Mouse (Mus musculus) c-Kit-positive CD71-positive TER-119-negative erythroid progenitor cells, embryonic 14.5 days (primary cell): ENCODE data around the gene Scml4.

ENCODE experiments used
- DNase-seq: peaks from one replicate; pipeline ENCODE4 v3.0.0-alpha.2; 2013; ENCODE audit warnings: low read depth

Gene Scml4

GRCm38 (mm10) chr10:42862102-42862740, 2.1 kb downstream of the Scml4 start:
- no peak for DNase-seq

- DNase-seq = no peak
Measured at GRCm38 (mm10) chr10:42862806-42863205, 2.6 kb downstream of the Scml4 start.

- no peak for DNase-seq
Measured at GRCm38 (mm10) chr10:42863621-42864391, 3.6 kb downstream of the Scml4 start.

- no peak for DNase-seq
Measured at GRCm38 (mm10) chr10:42864696-42865095, 4.5 kb downstream of the Scml4 start.

- DNase-seq = no peak
Measured at GRCm38 (mm10) chr10:42868416-42868815, 8.2 kb downstream of the Scml4 start.

GRCm38 (mm10) chr10:42869467-42869866, 9.3 kb downstream of the Scml4 start:
- no peak for DNase-seq

- DNase-seq = no peak
Measured at GRCm38 (mm10) chr10:42872269-42873010, 12.3 kb downstream of the Scml4 start.

- DNase-seq = no peak
Measured at GRCm38 (mm10) chr10:42873077-42873595, 13.0 kb downstream of the Scml4 start.

GRCm38 (mm10) chr10:42876172-42876571, 16.0 kb downstream of the Scml4 start:
- DNase-seq = no peak

- no peak for DNase-seq
Measured at GRCm38 (mm10) chr10:42879269-42879681, 19.1 kb downstream of the Scml4 start.

GRCm38 (mm10) chr10:42879682-42880081, 19.5 kb downstream of the Scml4 start:
- DNase-seq = no peak

GRCm38 (mm10) chr10:42887040-42887439, 26.9 kb downstream of the Scml4 start:
- no peak for DNase-seq

- no peak for DNase-seq
Measured at GRCm38 (mm10) chr10:42888241-42888640, 28.1 kb downstream of the Scml4 start.

- DNase-seq = no peak
Measured at GRCm38 (mm10) chr10:42890365-42890764, 30.2 kb downstream of the Scml4 start.

GRCm38 (mm10) chr10:42892250-42892649, 32.1 kb downstream of the Scml4 start:
- DNase-seq = no peak

GRCm38 (mm10) chr10:42892987-42893386, 32.8 kb downstream of the Scml4 start:
- no peak for DNase-seq

- DNase-seq = no peak
Measured at GRCm38 (mm10) chr10:42893857-42894256, 33.7 kb downstream of the Scml4 start.

GRCm38 (mm10) chr10:42894263-42894662, 34.1 kb downstream of the Scml4 start:
- DNase-seq = no peak

GRCm38 (mm10) chr10:42894696-42895095, 34.5 kb downstream of the Scml4 start:
- no peak for DNase-seq

- no peak for DNase-seq
Measured at GRCm38 (mm10) chr10:42896621-42897020, 36.5 kb downstream of the Scml4 start.

GRCm38 (mm10) chr10:42897166-42897565, 37.0 kb downstream of the Scml4 start:
- no peak for DNase-seq

GRCm38 (mm10) chr10:42897632-42898031, 37.5 kb downstream of the Scml4 start:
- no peak for DNase-seq

- DNase-seq = no peak
Measured at GRCm38 (mm10) chr10:42901361-42901760, 41.2 kb downstream of the Scml4 start.
